Mouse (Mus musculus) layer of hippocampus, adult 2 months (tissue): ENCODE results near the gene Pgam5. TPM values are rescaled to one million over a fixed set of nuclear protein-coding genes. Genes with fewer than 3 reads are reported as not detected.
A peak's percentile ranks its signal among the peaks of the same experiment; 100 is the strongest.

ENCODE experiments used
- DNase-seq, 2 experiments: peaks; one replicate each; pipeline ENCODE4 v3.0.0; 2022; ENCODE audit warnings: low spot score in 2 of 2
- H3K27ac ChIP-seq: fragments of 200-600 bp; 2 replicates; pipeline ENCODE4 v1.8.1; 2022
- H3K4me3 ChIP-seq: fragments of 200-600 bp; 2 replicates; pipeline ENCODE4 v1.8.1; 2022; ENCODE audit warnings: mild to moderate bottlenecking
- CTCF ChIP-seq: fragments of 200-600 bp; conservative IDR thresholded peaks from 2 replicates; pipeline ENCODE4 v1.8.1; 2022; ENCODE audit warnings: antibody characterized with exemption, mild to moderate bottlenecking, moderate library complexity
- total RNA-seq, 2 experiments: library from RNA; stranded (reverse); gene quantifications; 2 replicates each; pipeline ENCODE4 v1.2.3; 2021

The Pgam5 gene
- total RNA-seq, 2 experiments from 2014 or later, result 57.5 to 66.8 TPM

- Histone ChIP-seq H3K27ac (no peak overlapping the region), H3K4me3 (no peak overlapping the region)
- no peak for DNase-seq
- TF ChIP-seq CTCF, result no peak
These were observed 7.2 kb upstream of the Pgam5 start for GRCm38 (mm10) chr5:110276910-110277309.

DNA sequence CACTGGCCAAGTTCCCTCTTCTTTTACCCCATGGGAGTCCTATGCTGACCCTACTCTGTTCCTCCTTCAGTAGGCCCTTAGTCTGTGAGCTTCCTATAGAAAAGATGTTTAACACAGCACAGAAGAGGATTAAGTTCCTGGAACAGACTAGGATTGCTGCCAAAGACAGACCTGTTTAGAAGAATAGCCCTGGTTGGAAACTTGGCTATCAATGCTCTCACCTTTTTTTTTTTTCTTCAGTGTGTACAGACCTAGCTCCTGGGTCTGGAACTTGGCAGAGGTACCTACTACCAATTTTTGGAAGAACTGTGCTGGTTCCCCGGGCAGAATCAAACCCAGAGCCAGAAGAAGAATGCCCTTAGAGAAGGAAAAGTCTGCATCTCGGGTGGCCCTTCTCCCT, 6.7 kb upstream of the Pgam5 start:
- Histone ChIP-seq H3K27ac (no peak overlapping the region), H3K4me3 (no peak overlapping the region)
- DNase-seq, result no peak
- TF ChIP-seq CTCF, result no peak

- DNase-seq, result no peak
- TF ChIP-seq CTCF, result no peak
- H3K4me3 ChIP-seq, result no peak overlapping the region
- no peak overlapping the region for H3K27ac ChIP-seq
These were observed 5.1 kb upstream of the Pgam5 start for GRCm38 (mm10) chr5:110274846-110275245.

DNA sequence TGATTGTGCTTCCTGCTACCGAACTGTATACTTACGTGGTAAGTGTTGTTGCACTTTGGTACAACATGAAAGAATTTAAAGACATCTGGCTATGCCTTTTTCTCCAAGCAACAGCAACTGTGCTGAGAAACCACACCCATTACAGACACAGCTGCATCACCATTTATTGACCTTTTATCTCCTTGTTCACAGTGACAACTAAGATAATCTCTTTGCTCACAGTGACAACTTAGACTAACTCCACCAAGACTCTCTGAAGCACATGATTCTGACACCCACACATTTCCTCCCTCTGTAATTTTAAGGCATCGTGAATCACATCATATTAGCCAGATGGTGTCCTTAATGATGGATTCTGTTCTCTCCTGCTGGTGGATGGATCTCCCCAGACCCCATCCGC, 4.4 kb upstream of the Pgam5 start:
- TF ChIP-seq CTCF, result no peak
- Histone ChIP-seq H3K4me3 (no peak overlapping the region), H3K27ac (no peak overlapping the region)
- peak in 1 of 2 experiments; percentile 30 for DNase-seq

GRCm38 (mm10) chr5:110270242-110270641, 529 bp upstream of the Pgam5 start:
- no peak overlapping the region; the same call in 1 of the 2 replicates for H3K27ac ChIP-seq
- no peak for DNase-seq
- TF ChIP-seq CTCF, result no peak
- H3K4me3 ChIP-seq, result no peak overlapping the region

DNA sequence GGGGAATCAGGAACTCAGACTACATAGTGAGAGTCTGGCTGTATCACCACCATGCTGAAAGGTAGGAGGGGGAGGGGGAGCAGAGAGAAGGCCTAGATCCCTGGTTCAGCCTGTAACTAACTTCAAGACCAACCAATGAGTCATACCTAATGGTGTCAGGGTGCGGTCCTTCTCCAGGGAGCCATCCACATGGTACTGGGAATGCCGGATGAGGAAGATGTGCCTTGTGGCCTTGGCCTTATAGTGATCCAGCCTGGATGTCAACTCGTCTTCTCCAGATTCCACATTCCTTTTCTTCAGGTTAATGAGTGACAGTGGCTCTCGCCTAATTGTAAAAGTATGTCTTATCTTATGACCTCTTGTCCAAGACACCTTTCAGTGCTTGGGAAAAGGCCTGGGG, 2.8 kb downstream of the Pgam5 start:
- Histone ChIP-seq H3K27ac (no peak overlapping the region), H3K4me3 (no peak overlapping the region)
- no peak for DNase-seq
- no peak for TF ChIP-seq CTCF

GRCm38 (mm10) chr5:110244091-110244490, 25.6 kb downstream of the Pgam5 start:
- DNase-seq, result no peak
- no peak for TF ChIP-seq CTCF
- Histone ChIP-seq H3K4me3 (no peak overlapping the region), H3K27ac (no peak overlapping the region)

- H3K4me3 ChIP-seq, result no peak overlapping the region; the same call in 1 of the 2 replicates
- TF ChIP-seq CTCF, result no peak
- H3K27ac ChIP-seq, result no peak overlapping the region
- no peak for DNase-seq
These were observed 37.4 kb downstream of the Pgam5 start for GRCm38 (mm10) chr5:110232346-110232745.

DNA sequence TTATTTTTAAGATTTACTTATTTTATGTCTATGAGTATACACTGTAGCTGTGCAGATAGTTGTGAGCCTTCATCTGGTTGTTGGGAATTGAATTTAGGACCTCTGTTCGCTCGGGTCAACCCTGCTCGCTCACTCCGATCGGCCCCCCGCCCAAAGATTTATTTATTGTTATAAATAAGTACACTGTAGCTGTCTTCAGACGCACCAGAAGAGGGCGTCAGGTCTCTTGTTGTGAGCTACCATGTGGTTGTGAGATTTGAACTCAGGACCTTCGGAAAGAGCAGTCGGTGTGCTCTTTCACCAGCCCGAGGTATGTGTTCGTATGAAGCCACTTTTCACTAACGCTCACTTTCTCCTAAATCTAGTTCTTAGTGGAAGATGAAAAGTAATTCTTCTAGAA, 38.1 kb downstream of the Pgam5 start:
- peak overlapping the region; percentile 83 for H3K4me3 ChIP-seq
- peak; percentile 33 for TF ChIP-seq CTCF
- no peak overlapping the region for H3K27ac ChIP-seq
- DNase-seq, result no peak

DNA sequence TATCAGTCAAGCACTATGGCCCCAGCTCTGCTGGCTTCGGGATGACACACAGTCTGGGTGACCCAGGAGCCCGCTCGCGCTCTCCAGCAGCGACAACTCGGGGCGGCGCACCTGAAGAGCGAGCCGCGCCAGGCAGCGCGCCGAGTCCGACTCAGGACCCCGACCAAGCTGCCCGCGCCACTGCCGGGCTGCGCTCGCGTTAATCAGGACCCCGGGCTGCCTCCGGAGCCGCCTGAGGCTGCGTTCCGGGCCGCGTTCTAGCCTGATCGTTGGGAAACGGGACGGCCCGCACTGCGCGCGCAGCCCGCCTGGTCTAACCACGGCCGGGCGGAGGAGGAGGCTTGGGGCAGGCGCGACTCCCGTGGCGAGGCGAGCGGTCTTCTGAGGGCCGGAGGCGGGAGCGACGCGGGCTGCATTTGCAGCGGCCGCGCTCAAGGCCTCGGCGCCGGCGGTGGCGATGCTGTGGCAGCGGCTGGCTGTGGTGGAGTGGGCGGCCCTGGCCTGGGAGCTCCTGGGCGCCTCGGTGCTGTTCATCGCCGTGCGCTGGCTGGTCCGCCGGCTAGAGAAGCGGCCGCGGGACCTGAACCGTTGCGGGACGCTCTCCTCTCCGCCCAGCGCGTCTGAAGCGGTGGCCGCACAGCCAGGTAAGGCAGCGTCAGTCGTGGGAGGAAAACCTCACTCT, 38.8 kb downstream of the Pgam5 start, which contains the start of gene Ankle2:
TSS of gene Ankle2 (plus strand) at position 225 of the 682 bp plus-strand sequence.
- Histone ChIP-seq H3K4me3 (peak within 1 kb of the TSS; percentile 83), H3K27ac (peak within 1 kb of the TSS; percentile 96)
- peak; percentile 84 to 90 for DNase-seq
- no peak; the same call in 1 of the 2 replicates for TF ChIP-seq CTCF

GRCm38 (mm10) chr5:110230401-110230779, 39.3 kb downstream of the Pgam5 start:
- DNase-seq, result no peak
- H3K4me3 ChIP-seq, result peak overlapping the region; percentile 83
- no peak for TF ChIP-seq CTCF
- H3K27ac ChIP-seq, result peak overlapping the region; percentile 96

DNA sequence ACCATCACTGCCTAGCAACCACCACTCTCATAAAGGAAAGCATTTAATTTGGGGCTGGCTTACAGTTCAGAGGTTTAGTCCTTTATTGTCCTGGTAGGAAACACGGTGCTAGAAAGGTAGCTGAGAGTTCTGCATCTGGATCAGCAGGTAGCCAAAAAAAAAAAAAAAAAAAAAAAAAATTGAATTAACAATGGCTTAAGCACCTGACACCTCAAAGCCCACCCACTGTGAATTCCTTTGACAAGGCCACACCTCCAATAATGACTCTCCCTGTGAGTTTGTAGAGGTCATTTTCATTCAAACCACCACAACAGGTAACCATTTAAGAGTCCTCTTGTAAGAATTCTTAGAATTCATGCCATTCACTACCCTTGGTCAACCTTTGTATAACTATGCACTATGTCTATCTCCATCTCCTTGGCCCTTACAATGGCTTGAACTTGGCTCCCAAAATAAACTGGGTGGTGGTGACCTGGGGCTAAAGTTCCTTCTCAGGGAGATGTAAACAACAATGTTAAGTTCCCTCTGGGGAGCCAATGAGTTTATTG, 42.3 kb downstream of the Pgam5 start:
- Histone ChIP-seq H3K27ac (no peak overlapping the region), H3K4me3 (no peak overlapping the region)
- no peak for TF ChIP-seq CTCF
- DNase-seq, result no peak

GRCm38 (mm10) chr5:110225056-110225455, 44.7 kb downstream of the Pgam5 start:
- no peak for TF ChIP-seq CTCF
- Histone ChIP-seq H3K4me3 (no peak overlapping the region), H3K27ac (no peak overlapping the region)
- DNase-seq, result no peak

- DNase-seq, result no peak
- no peak overlapping the region for H3K4me3 ChIP-seq
- no peak for TF ChIP-seq CTCF
- no peak overlapping the region for H3K27ac ChIP-seq
These were observed 47.0 kb downstream of the Pgam5 start for GRCm38 (mm10) chr5:110222757-110223156.
